ENCODE assay signal across 31 mouse cellular contexts in genomic region chr19:14197864-14198263, GRCm38 (mm10).
DNase-seq lines count a peak whose midpoint lies in the region; ATAC-seq and TF ChIP-seq lines count a peak whose summit lies in the region.
"Had no signal": no experiment of that assay in that cellular context is flagged by ENCODE, and none has a peak within 500 bp of the region (broad histone marks: within the 10 kb centered on the region; RNA-seq: fewer than 3 reads in every experiment).

No protein-coding gene starts in this region.

- TF ChIP-seq POLR2A in CH12.LX (IDR thresholded peaks at IDR 0.05; ENCODE audit: low read depth, low read length) = peak; percentile 23; the same call in 1 of the 2 replicates

- peak; percentile 69; the same call in 1 of the 2 replicates for TF ChIP-seq EP300 in CH12.LX (IDR thresholded peaks at IDR 0.05; ENCODE audit: low read length)

- dilution Hi-C loops in CH12.LX (cut with MboI; ENCODE audit: extremely low pct_ligation_motif_present, extremely low pct_unique_long_range_greater_than_20kb, low sequenced_read_pairs) = no loop called here

- no peak for TF ChIP-seq RAD21 in CH12.LX (IDR thresholded peaks at IDR 0.05; ENCODE audit: low read depth, low read length)

- peak; percentile 17 for ATAC-seq in Patski
- no peak for ATAC-seq in embryonic facial prominence, embryonic 14.5 days (ENCODE audit: low read depth)
- no peak for ATAC-seq in hindbrain, embryonic 14.5 days (ENCODE audit: low FRiP score)
- ATAC-seq: activated CD4-positive, CD25-positive, alpha-beta regulatory T cell, adult 4 months; CD4-positive, CD25-positive, alpha-beta regulatory T cell, adult 4 months; forebrain, embryonic 14.5 days; forebrain, postnatal 0 days; hindbrain, postnatal 0 days; intestine, postnatal 0 days had no signal

- POLR2A ChIA-PET in Patski (lab: Charles Lee) = no interaction called here

- CTCF ChIA-PET in Patski (lab: Charles Lee) = no interaction called here

- no peaks in the 10 kb centered on the region for H3K9me3 ChIP-seq in CH12.LX (replicated peaks; ENCODE audit: low read length)
- no peaks in the 10 kb centered on the region for H3K9me3 ChIP-seq in embryonic facial prominence, embryonic 14.5 days (ENCODE audit: control insufficient read depth, low read length)
- no peaks in the 10 kb centered on the region for H3K9me3 ChIP-seq in hindbrain, embryonic 14.5 days (ENCODE audit: control insufficient read depth, low read length)
- H3K9me3 ChIP-seq: embryonic facial prominence, embryonic 12.5 days; heart, embryonic 12.5 days; heart, embryonic 15.5 days; hindbrain, embryonic 10.5 days; hindbrain, embryonic 13.5 days had no signal

- 87% methylated on average over 3 of the region's 3 CpGs for WGBS in embryonic facial prominence, embryonic 14.5 days
- WGBS in hindbrain, embryonic 14.5 days = 92% methylated on average over 3 of the region's 3 CpGs

- peak; percentile 71 for DNase-seq in 3T3-L1 (ENCODE audit: low read depth, low spot score)
- peak; percentile 65 for DNase-seq in CH12.LX (ENCODE audit: extremely low read depth)
- DNase-seq in Patski (ENCODE audit: low read depth, low spot score) = no peak
- peak; percentile 10 for DNase-seq in embryonic facial prominence, embryonic 14.5 days (ENCODE audit: low spot score)
- no peak for DNase-seq in layer of hippocampus, adult 9-10 months (ENCODE audit: low spot score)
- no peak for DNase-seq in gastrocnemius, postnatal 36 days
- DNase-seq in hindbrain, embryonic 14.5 days (ENCODE audit: low spot score) = no peak
- DNase-seq in left cerebral cortex, adult 11 months (ENCODE audit: low spot score) = no peak
- DNase-seq: adrenal gland, adult 8-10 months; cerebellum, adult 11 months; cerebellum, adult 2 months; cerebellum, postnatal 10 days; cerebellum, postnatal 36 days; embryo, embryonic 11 days; forebrain, postnatal 0 days; gastrocnemius, adult 2 months; gastrocnemius, postnatal 14 days; heart, adult 18-20 months; heart, postnatal 10 days; heart, postnatal 36 days; kidney, adult 2 months had no signal

- H3K27me3 ChIP-seq in CH12.LX (replicated peaks) (no peaks in the 10 kb centered on the region), Patski (peaks cover 5% of the 10 kb centered on the region)
- no peaks in the 10 kb centered on the region for H3K27me3 ChIP-seq in embryonic facial prominence, embryonic 14.5 days (replicated peaks; ENCODE audit: control insufficient read depth, insufficient read depth, low read length)
- H3K27me3 ChIP-seq in hindbrain, embryonic 14.5 days (ENCODE audit: control insufficient read depth, insufficient read depth, low read length) = no peaks in the 10 kb centered on the region
- H3K27me3 ChIP-seq: embryonic facial prominence, embryonic 12.5 days; heart, embryonic 12.5 days; hindbrain, embryonic 13.5 days had no signal

- in situ Hi-C loops in CH12.LX (cut with MboI; ENCODE audit: low pct_ligation_motif_present, low pct_unique_long_range_greater_than_20kb, low sequenced_read_pairs) = no loop called here
- in situ Hi-C loops in Patski (cut with MboI; ENCODE audit: low pct_unique_long_range_greater_than_20kb) = no loop called here

- TF ChIP-seq CTCF in CH12.LX (conservative IDR thresholded peaks at IDR 0.05 in 1 of 2, IDR thresholded peaks at IDR 0.05 in 1 of 2; ENCODE audit: low read depth in 2 of 2, low read length in 2 of 2) (no peak), Patski (IDR thresholded peaks at IDR 0.05) (no peak)

- peaks cover 7 to 12% of the 10 kb centered on the region in 2 experiments; a peak in 3 of 4 replicates for H3K4me1 ChIP-seq in CH12.LX (ENCODE audit: control insufficient read depth in 1 of 2, insufficient read depth in 2 of 2)
- H3K4me1 ChIP-seq in embryonic facial prominence, embryonic 14.5 days (ENCODE audit: control insufficient read depth, insufficient read depth, low read length) = no peaks in the 10 kb centered on the region
- H3K4me1 ChIP-seq in hindbrain, embryonic 14.5 days (replicated peaks; ENCODE audit: control insufficient read depth, insufficient read depth, low read length) = no peaks in the 10 kb centered on the region
- H3K4me1 ChIP-seq: embryonic facial prominence, embryonic 12.5 days; heart, embryonic 12.5 days; heart, embryonic 15.5 days; hindbrain, embryonic 10.5 days; hindbrain, embryonic 13.5 days had no signal

- H3K36me3 ChIP-seq in CH12.LX (replicated peaks in 1 of 2; ENCODE audit: control insufficient read depth in 1 of 2, insufficient read depth in 1 of 2, low read length in 1 of 2) = no peaks in the 10 kb centered on the region
- no peaks in the 10 kb centered on the region for H3K36me3 ChIP-seq in embryonic facial prominence, embryonic 14.5 days (ENCODE audit: control insufficient read depth, insufficient read depth, low read length)
- no peaks in the 10 kb centered on the region for H3K36me3 ChIP-seq in hindbrain, embryonic 14.5 days (replicated peaks; ENCODE audit: control insufficient read depth, insufficient read depth)
- H3K36me3 ChIP-seq: embryonic facial prominence, embryonic 12.5 days; heart, embryonic 12.5 days; heart, embryonic 15.5 days; hindbrain, embryonic 10.5 days; hindbrain, embryonic 13.5 days had no signal

- H3K9ac ChIP-seq in CH12.LX (ENCODE audit: insufficient read depth, low read depth) = no peak overlapping the region
- no peak overlapping the region for H3K9ac ChIP-seq in embryonic facial prominence, embryonic 14.5 days (ENCODE audit: low read depth, low read length)
- no peak overlapping the region for H3K9ac ChIP-seq in hindbrain, embryonic 14.5 days
- H3K9ac ChIP-seq: embryonic facial prominence, embryonic 12.5 days; forebrain, postnatal 0 days; heart, embryonic 12.5 days; heart, embryonic 15.5 days; hindbrain, embryonic 13.5 days had no signal

- H3K4me3 ChIP-seq in CH12.LX (replicated peaks in 1 of 3; ENCODE audit: low read depth in 2 of 3, low read length in 2 of 3, poor library complexity in 1 of 3) = no peak overlapping the region
- H3K4me3 ChIP-seq in embryonic facial prominence, embryonic 14.5 days (ENCODE audit: low read depth, low read length) = no peak overlapping the region
- no peak overlapping the region for H3K4me3 ChIP-seq in hindbrain, embryonic 14.5 days (replicated peaks; ENCODE audit: low read length)
- H3K4me3 ChIP-seq: embryonic facial prominence, embryonic 12.5 days; gastrocnemius, adult 2 months; heart, embryonic 12.5 days; heart, embryonic 15.5 days; hindbrain, embryonic 10.5 days; hindbrain, embryonic 13.5 days had no signal

- H3K4me2 ChIP-seq in CH12.LX (ENCODE audit: insufficient read depth, low read depth, poor library complexity, severe bottlenecking) = no peak overlapping the region
- H3K4me2 ChIP-seq in embryonic facial prominence, embryonic 14.5 days (ENCODE audit: low read depth, low read length) = no peak overlapping the region
- H3K4me2 ChIP-seq in hindbrain, embryonic 14.5 days (replicated peaks) = no peak overlapping the region
- H3K4me2 ChIP-seq: embryonic facial prominence, embryonic 12.5 days; heart, embryonic 12.5 days; heart, embryonic 15.5 days; hindbrain, embryonic 13.5 days had no signal

- peak overlapping the region; percentile 77 for H3K27ac ChIP-seq in CH12.LX (ENCODE audit: insufficient read depth, low read depth)
- no peak overlapping the region for H3K27ac ChIP-seq in embryonic facial prominence, embryonic 14.5 days (replicated peaks; ENCODE audit: low read depth, low read length)
- H3K27ac ChIP-seq in hindbrain, embryonic 14.5 days = no peak overlapping the region
- H3K27ac ChIP-seq: embryonic facial prominence, embryonic 12.5 days; gastrocnemius, adult 2 months; heart, embryonic 15.5 days; hindbrain, embryonic 10.5 days; hindbrain, embryonic 13.5 days; hindbrain, postnatal 0 days had no signal

- intact Hi-C loops in gastrocnemius, postnatal 36 days (cut with DNase I) = no loop called here

- no peaks in the 10 kb centered on the region for H3K79me2 ChIP-seq in CH12.LX (replicated peaks; ENCODE audit: control insufficient read depth, extremely low read depth, insufficient read depth, poor library complexity, severe bottlenecking)

TF ChIP-seq in CH12.LX, 34 proteins besides CTCF, POLR2A, EP300 and RAD21:
- TF ChIP-seq ZMIZ1 (IDR thresholded peaks at IDR 0.05; ENCODE audit: low read depth, low read length) = no peak
- peak; percentile 50; the same call in 1 of the 2 replicates for TF ChIP-seq JUN (IDR thresholded peaks at IDR 0.05; ENCODE audit: insufficient read depth, low read depth, low read length)
- TF ChIP-seq TCF12 (IDR thresholded peaks at IDR 0.05; ENCODE audit: low read depth, low read length) = peak; percentile 66
- 0 out of 2 replicates have a peak, but pooled peaks have one; percentile 51 for TF ChIP-seq RCOR1 (conservative IDR thresholded peaks at IDR 0.05; ENCODE audit: low read depth, low read length)
- TF ChIP-seq PAX5 (IDR thresholded peaks at IDR 0.05; ENCODE audit: low read length) = no peak
- no peak for TF ChIP-seq TBP (conservative IDR thresholded peaks at IDR 0.05; ENCODE audit: low read depth, low read length)
- peak; percentile 91 for TF ChIP-seq CHD1 (IDR thresholded peaks at IDR 0.05; ENCODE audit: low read depth, low read length)
- 0 out of 2 replicates have a peak, but pooled peaks have one; percentile 15 for TF ChIP-seq HCFC1 (IDR thresholded peaks at IDR 0.05; ENCODE audit: low read depth, low read length)
- no peak for TF ChIP-seq MXI1 (IDR thresholded peaks at IDR 0.05; ENCODE audit: low read depth, low read length)
- TF ChIP-seq POLR2AphosphoS2 (IDR thresholded peaks at IDR 0.05; ENCODE audit: low read depth, low read length) = no peak
- TF ChIP-seq ZKSCAN1 (IDR thresholded peaks at IDR 0.05; ENCODE audit: borderline replicate concordance, low read depth, low read length) = no peak
- 0 out of 2 replicates have a peak, but pooled peaks have one; percentile 9 for TF ChIP-seq JUND (conservative IDR thresholded peaks at IDR 0.05; ENCODE audit: low read depth, low read length)
- TF ChIP-seq MEF2A (IDR thresholded peaks at IDR 0.05; ENCODE audit: borderline replicate concordance, low read depth, low read length) = peak; percentile 94
- TF ChIP-seq ELF1 (IDR thresholded peaks at IDR 0.05; ENCODE audit: low read depth, low read length) = 0 out of 2 replicates have a peak, but pooled peaks have one; percentile 46
- peak; percentile 85 for TF ChIP-seq IRF4 (IDR thresholded peaks at IDR 0.05; ENCODE audit: low read depth, low read length)
- 0 out of 2 replicates have a peak, but pooled peaks have one; percentile 39 for TF ChIP-seq NRF1 (IDR thresholded peaks at IDR 0.05; ENCODE audit: low read depth, low read length)
- 0 out of 2 replicates have a peak, but pooled peaks have one; percentile 20 for TF ChIP-seq MAX (IDR thresholded peaks at IDR 0.05; ENCODE audit: low read length)

Comparison
In these comparisons a context has a peak if more than half of its experiments do, and no peak if none do; other contexts are left out.
1. DNase-seq: peak in 3T3-L1 (single experiment), CH12.LX (single experiment) and embryonic facial prominence, embryonic 14.5 days (single experiment); none in Patski (single experiment), layer of hippocampus, adult 9-10 months (single experiment), gastrocnemius, postnatal 36 days (0 of 2), hindbrain, embryonic 14.5 days (single experiment) and left cerebral cortex, adult 11 months (single experiment).